In the genomic region with DNA sequence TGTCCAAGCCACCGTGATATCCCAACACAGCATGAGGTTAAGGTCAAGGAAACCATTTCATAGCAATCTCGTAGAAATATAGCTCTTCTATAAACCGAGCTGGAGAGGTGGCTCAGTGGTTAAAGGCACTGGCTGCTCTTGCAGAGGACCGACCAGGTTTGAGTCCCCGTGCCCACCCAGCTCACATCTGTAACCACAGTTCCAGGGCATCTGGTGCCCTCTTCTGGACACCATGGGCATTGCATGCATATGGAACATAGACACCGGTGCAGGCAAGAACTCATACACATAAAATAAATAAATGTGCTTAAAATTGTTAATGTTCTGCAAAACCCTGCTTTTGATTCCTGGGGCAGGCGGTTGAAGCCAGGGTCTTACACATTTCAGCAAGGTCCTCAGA, we compare ENCODE assay signal across 8 mouse cellular contexts. TPM values are rescaled to one million over a fixed set of nuclear protein-coding genes. Genes with fewer than 3 reads are reported as not detected.
DNase-seq lines count a peak whose midpoint lies in the region; ATAC-seq lines count a peak whose summit lies in the region.
"Had no signal": no experiment of that assay in that cellular context is flagged by ENCODE, and none has a peak within 500 bp of the region (broad histone marks: within the 10 kb centered on the region; RNA-seq: fewer than 3 reads in every experiment).

No protein-coding gene starts in this region.

- no peak overlapping the region for H3K9ac ChIP-seq in midbrain, embryonic 14.5 days (replicated peaks; ENCODE audit: low read length)

- no peak overlapping the region for H3K27ac ChIP-seq in midbrain, embryonic 14.5 days (replicated peaks; ENCODE audit: low read depth, low read length)

- H3K4me3 ChIP-seq in midbrain, embryonic 14.5 days (replicated peaks; ENCODE audit: low read depth, low read length), result no peak overlapping the region

- peak; percentile 49 to 59 for DNase-seq in kidney, postnatal 4 days
- DNase-seq in kidney, adult 11 months, result no peak
- peak; percentile 78 for DNase-seq in ES-CJ7 (ENCODE audit: low read depth, low spot score)
- peak; percentile 33 for DNase-seq in c-Kit-negative CD71-positive TER-119-positive erythroid progenitor cells, embryonic 14.5 days (ENCODE audit: low read depth, low spot score)
- DNase-seq in midbrain, embryonic 14.5 days, result peak; percentile 56
- no peak for DNase-seq in frontal cortex, postnatal 14 days (ENCODE audit: low spot score in 2 of 2)

- WGBS in midbrain, embryonic 14.5 days, result 73% methylated on average over 7 of the region's 7 CpGs

- no peaks in the 10 kb centered on the region for H3K27me3 ChIP-seq in midbrain, embryonic 14.5 days (ENCODE audit: control insufficient read depth, insufficient read depth, low read length)

- no peaks in the 10 kb centered on the region for H3K4me1 ChIP-seq in midbrain, embryonic 14.5 days (ENCODE audit: control insufficient read depth, insufficient read depth, low read length)

- H3K9me3 ChIP-seq in midbrain, embryonic 14.5 days (ENCODE audit: control insufficient read depth, low read length), result no peaks in the 10 kb centered on the region

- no peak overlapping the region for H3K4me2 ChIP-seq in midbrain, embryonic 14.5 days (ENCODE audit: low read length)

- ATAC-seq in midbrain, embryonic 14.5 days (ENCODE audit: low FRiP score, low TSS enrichment), result no peak
- ATAC-seq in activated CD4-positive, CD25-positive, alpha-beta regulatory T cell, adult 4 months, result no peak

- no peaks in the 10 kb centered on the region for H3K36me3 ChIP-seq in midbrain, embryonic 14.5 days (ENCODE audit: control insufficient read depth, insufficient read depth, low read length)

RNA-seq across cellular contexts. Expression of a gene that starts 8.9 kb away (rescaled TPM):
- 26.2 and 63.4 TPM in 2 replicates for polyA plus RNA-seq in midbrain, embryonic 14.5 days (2014; fragmentation: Nextera tagmentation; extraction: Ambion mirVana)
- polyA plus RNA-seq in activated CD4-positive, CD25-positive, alpha-beta regulatory T cell, adult 4 months (2017; shearing (Covaris generic)), result not detected

RNA-seq across cellular contexts. Expression of a gene that starts 10.7 kb away (rescaled TPM):
- 1.1 and 2.6 TPM in 2 replicates for polyA plus RNA-seq in midbrain, embryonic 14.5 days (2014; fragmentation: Nextera tagmentation; extraction: Ambion mirVana)
- polyA plus RNA-seq in activated CD4-positive, CD25-positive, alpha-beta regulatory T cell, adult 4 months (2017; shearing (Covaris generic)), result 1 to 10 TPM; 1.1 to 1.5 TPM

RNA-seq across cellular contexts. Expression of a gene that starts 20.8 kb away (rescaled TPM):
- not detected in 2 replicates for polyA plus RNA-seq in midbrain, embryonic 14.5 days (2014; fragmentation: Nextera tagmentation; extraction: Ambion mirVana)
- not detected for polyA plus RNA-seq in activated CD4-positive, CD25-positive, alpha-beta regulatory T cell, adult 4 months (2017; shearing (Covaris generic))
- polyA plus RNA-seq: neural tube, embryonic 14.5 days had no signal

RNA-seq across cellular contexts. Expression of a gene that starts 33.9 kb away (rescaled TPM):
- polyA plus RNA-seq in midbrain, embryonic 14.5 days (2014; fragmentation: Nextera tagmentation; extraction: Ambion mirVana), result 216 and 303 TPM in 2 replicates
- not detected for polyA plus RNA-seq in activated CD4-positive, CD25-positive, alpha-beta regulatory T cell, adult 4 months (2017; shearing (Covaris generic))

RNA-seq across cellular contexts. Expression of a gene that starts 39.3 kb away (rescaled TPM):
- polyA plus RNA-seq in midbrain, embryonic 14.5 days (2014; fragmentation: Nextera tagmentation; extraction: Ambion mirVana), result 0.93 and 1.8 TPM in 2 replicates
- under 1 TPM in 1 of 2 experiments, not detected in 1; 0.17 TPM for polyA plus RNA-seq in activated CD4-positive, CD25-positive, alpha-beta regulatory T cell, adult 4 months (2017; shearing (Covaris generic))

Comparison
In these comparisons a context has a peak if more than half of its experiments do, and no peak if none do; other contexts are left out.
1. DNase-seq: peak in kidney, postnatal 4 days (2 of 2), ES-CJ7 (single experiment), c-Kit-negative CD71-positive TER-119-positive erythroid progenitor cells, embryonic 14.5 days (single experiment) and midbrain, embryonic 14.5 days (single experiment); none in kidney, adult 11 months (single experiment) and frontal cortex, postnatal 14 days (0 of 2).
2. RNA of a gene that starts 8.9 kb away (polyA plus RNA-seq): 26.2 to 63.4 TPM in midbrain, embryonic 14.5 days; not detected in activated CD4-positive, CD25-positive, alpha-beta regulatory T cell, adult 4 months; every median in the first group is over 10 times any median in the second.